Mouse (Mus musculus): ENCODE measurements around the gene Anapc4.
A peak's percentile ranks its signal among the peaks of the same experiment; 100 is the strongest.

Gene Anapc4

GRCm38 (mm10) chr5:52833761-52834274, at the start of gene Anapc4:
Gene Anapc4 (plus strand): TSS chr5:52834012.
- peak; percentile 100 for DNase-seq

GRCm38 (mm10) chr5:52786556-52787322, 47.1 kb upstream of the Anapc4 start:
- no peak for DNase-seq

GRCm38 (mm10) chr5:52793230-52793629, 40.6 kb upstream of the Anapc4 start:
- no peak for DNase-seq

GRCm38 (mm10) chr5:52794109-52794508, 39.7 kb upstream of the Anapc4 start:
- no peak for DNase-seq

GRCm38 (mm10) chr5:52799274-52799985, 34.4 kb upstream of the Anapc4 start:
- DNase-seq = no peak

- no peak for DNase-seq
Observed at GRCm38 (mm10) chr5:52805801-52806200, 28.0 kb upstream of the Anapc4 start.

GRCm38 (mm10) chr5:52806349-52806748, 27.5 kb upstream of the Anapc4 start:
- no peak for DNase-seq

- no peak for DNase-seq
Observed at GRCm38 (mm10) chr5:52807030-52807429, 26.8 kb upstream of the Anapc4 start.

- DNase-seq = no peak
Observed at GRCm38 (mm10) chr5:52810446-52810845, 23.4 kb upstream of the Anapc4 start.

GRCm38 (mm10) chr5:52811056-52811455, 22.8 kb upstream of the Anapc4 start:
- no peak for DNase-seq

- no peak for DNase-seq
Observed at GRCm38 (mm10) chr5:52812456-52812855, 21.4 kb upstream of the Anapc4 start.

GRCm38 (mm10) chr5:52813312-52813711, 20.5 kb upstream of the Anapc4 start:
- DNase-seq = no peak

- DNase-seq = no peak
Observed at GRCm38 (mm10) chr5:52818676-52819075, 15.1 kb upstream of the Anapc4 start.

- peak in 1 of 2 experiments; percentile 64 for DNase-seq
Observed at GRCm38 (mm10) chr5:52821691-52822090, 12.1 kb upstream of the Anapc4 start.

- DNase-seq = no peak
Observed at GRCm38 (mm10) chr5:52827923-52828322, 5.9 kb upstream of the Anapc4 start.

GRCm38 (mm10) chr5:52833005-52833404, 807 bp upstream of the Anapc4 start:
- DNase-seq = peak; percentile 42 to 52

- DNase-seq = no peak
Observed at GRCm38 (mm10) chr5:52834386-52834785, 574 bp downstream of the Anapc4 start.

- no peak for DNase-seq
Observed at GRCm38 (mm10) chr5:52844319-52844718, 10.5 kb downstream of the Anapc4 start.

GRCm38 (mm10) chr5:52855727-52856126, 21.9 kb downstream of the Anapc4 start:
- no peak for DNase-seq

GRCm38 (mm10) chr5:52864446-52864845, 30.6 kb downstream of the Anapc4 start:
- no peak for DNase-seq

GRCm38 (mm10) chr5:52865825-52866224, 32.0 kb downstream of the Anapc4 start:
- DNase-seq = peak; percentile 64 to 66

- DNase-seq = no peak
Observed at GRCm38 (mm10) chr5:52866361-52867155, 32.7 kb downstream of the Anapc4 start.

All from lung, postnatal 4 days (tissue).